Mouse (Mus musculus) urinary bladder, adult 2 months (tissue): Measurements from ENCODE around the gene Lyg2. TPM values are rescaled to one million over a fixed set of nuclear protein-coding genes. Genes with fewer than 3 reads are reported as not detected.

Experiments used
- DNase-seq: peaks from one replicate; pipeline ENCODE4 v3.0.0; 2022; ENCODE audit warnings: low spot score
- polyA plus RNA-seq: library from polyadenylated mRNA; depleted of rRNA; stranded (reverse); fragments of >200 nt; gene quantifications from 2 replicates; pipeline ENCODE4 v1.2.3, GENCODE M21; 2012; rRNA removed

Gene Lyg2
- polyA plus RNA-seq, 1 experiment, result not detected

DNA sequence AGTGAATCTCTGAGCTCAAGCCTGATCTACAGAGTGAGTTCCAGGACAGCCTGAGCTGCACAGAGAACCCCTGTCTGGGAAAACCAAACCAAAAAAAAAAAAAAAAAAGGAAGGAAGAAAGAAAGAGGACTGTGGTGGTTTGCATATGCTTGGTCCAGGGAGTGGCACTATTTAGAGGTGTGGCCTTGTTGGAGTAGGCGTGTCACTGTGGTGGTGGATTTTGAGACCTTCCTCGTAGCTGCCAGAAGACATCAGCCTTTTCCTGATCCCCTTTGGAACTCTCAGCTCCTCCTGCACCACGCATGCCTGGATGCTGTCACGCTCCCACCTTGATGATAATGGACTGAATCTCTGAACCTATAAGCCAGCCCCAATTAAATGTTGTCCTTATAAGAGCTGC, 32.9 kb downstream of the Lyg2 start:
- DNase-seq, result no peak

GRCm38 (mm10) chr1:37877736-37878460, 38.4 kb downstream of the Lyg2 start:
- no peak for DNase-seq

DNA sequence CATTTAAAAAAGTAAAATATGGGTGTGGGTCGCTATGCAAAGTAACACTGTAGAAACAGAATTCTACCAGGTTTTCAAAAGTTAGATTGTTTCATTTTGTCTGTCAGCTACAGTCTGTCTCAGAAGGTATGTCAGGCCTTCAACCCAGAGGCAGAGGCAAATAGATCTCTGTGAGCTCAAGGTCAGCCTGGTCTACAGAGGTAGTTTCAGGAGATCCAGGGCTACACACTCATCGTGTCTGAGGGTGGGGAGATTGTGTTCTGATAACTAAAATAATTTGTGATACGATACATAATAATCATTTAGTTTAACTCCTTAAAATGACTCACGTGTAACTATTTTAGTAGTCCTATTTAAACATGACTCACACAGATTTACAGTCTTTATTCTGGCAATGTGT, 43.1 kb downstream of the Lyg2 start:
- no peak for DNase-seq

- peak; percentile 42 for DNase-seq
Measured at GRCm38 (mm10) chr1:37872131-37873067, 43.9 kb downstream of the Lyg2 start.

DNA sequence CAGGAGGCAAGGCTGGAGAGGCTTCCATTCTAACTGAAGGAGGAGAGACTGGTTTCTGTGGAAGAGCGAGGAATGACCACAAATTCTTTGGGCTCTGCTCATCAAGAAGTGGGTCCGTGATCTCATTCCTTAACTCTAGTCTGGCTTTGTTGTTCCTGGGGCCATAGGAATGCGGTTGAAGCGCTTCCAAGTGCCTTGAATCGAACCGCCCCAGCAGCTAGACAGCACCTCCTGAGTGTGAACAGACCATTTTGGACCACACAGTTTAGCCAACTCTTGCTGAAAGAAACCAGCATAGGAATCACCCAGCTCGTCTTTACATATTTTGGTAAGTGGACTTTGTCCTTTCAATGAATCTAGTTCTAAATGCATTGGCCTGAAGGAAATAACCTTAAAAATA, 44.6 kb downstream of the Lyg2 start, which contains the start of gene Lipt1:
TSS of gene Lipt1 (plus strand) at position 35 of the 400 bp plus-strand sequence.
- no peak for DNase-seq

GRCm38 (mm10) chr1:37869362-37869761, 46.9 kb downstream of the Lyg2 start:
- DNase-seq, result no peak

- no peak for DNase-seq
Measured at GRCm38 (mm10) chr1:37868640-37869039, 47.7 kb downstream of the Lyg2 start.

- no peak for DNase-seq
Measured at GRCm38 (mm10) chr1:37867684-37868322, 48.5 kb downstream of the Lyg2 start.

DNA sequence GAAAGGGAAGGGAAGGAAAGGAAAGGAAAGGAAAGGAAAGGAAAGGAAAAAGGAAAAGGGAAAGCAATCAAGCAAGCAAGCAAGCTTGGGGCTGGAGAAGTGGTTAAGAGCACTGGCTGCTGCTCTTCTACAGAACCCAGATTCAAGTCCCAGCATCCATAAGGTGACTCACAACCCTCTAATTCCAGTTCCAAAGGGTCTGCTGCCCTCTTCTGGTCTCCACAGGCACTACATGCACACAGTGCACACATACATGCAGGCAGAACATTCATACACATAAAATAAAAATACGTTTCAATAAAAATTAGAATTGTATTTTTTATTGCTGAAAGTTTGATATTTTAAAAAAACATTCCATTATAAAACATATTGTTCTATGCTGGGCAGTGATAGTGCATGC, 49.2 kb downstream of the Lyg2 start:
- DNase-seq, result no peak

DNA sequence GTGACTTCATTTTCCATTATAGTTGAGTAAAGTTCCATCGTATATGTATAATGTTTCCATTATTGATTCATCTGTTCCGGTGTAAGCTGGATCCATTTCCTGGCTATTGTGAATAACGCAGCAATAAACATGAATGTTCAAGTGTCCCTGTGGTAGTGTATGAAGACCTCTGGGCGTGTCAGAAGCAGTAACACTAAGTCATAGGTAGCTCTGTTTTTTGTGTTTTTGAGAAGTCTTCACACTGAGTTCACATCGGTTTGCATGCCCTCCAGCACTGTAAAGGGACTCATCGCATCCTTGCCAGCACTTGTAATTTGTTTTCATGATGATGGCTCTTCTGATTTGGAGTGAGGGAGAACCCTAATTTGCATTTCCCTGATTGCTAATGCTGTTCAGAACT, 50.0 kb downstream of the Lyg2 start, which contains the start of gene Tsga10:
TSS of gene Tsga10 (minus strand) at position 144 of the 400 bp plus-strand sequence.
- no peak for DNase-seq

GRCm38 (mm10) chr1:37865401-37866215, 50.7 kb downstream of the Lyg2 start:
- no peak for DNase-seq

DNA sequence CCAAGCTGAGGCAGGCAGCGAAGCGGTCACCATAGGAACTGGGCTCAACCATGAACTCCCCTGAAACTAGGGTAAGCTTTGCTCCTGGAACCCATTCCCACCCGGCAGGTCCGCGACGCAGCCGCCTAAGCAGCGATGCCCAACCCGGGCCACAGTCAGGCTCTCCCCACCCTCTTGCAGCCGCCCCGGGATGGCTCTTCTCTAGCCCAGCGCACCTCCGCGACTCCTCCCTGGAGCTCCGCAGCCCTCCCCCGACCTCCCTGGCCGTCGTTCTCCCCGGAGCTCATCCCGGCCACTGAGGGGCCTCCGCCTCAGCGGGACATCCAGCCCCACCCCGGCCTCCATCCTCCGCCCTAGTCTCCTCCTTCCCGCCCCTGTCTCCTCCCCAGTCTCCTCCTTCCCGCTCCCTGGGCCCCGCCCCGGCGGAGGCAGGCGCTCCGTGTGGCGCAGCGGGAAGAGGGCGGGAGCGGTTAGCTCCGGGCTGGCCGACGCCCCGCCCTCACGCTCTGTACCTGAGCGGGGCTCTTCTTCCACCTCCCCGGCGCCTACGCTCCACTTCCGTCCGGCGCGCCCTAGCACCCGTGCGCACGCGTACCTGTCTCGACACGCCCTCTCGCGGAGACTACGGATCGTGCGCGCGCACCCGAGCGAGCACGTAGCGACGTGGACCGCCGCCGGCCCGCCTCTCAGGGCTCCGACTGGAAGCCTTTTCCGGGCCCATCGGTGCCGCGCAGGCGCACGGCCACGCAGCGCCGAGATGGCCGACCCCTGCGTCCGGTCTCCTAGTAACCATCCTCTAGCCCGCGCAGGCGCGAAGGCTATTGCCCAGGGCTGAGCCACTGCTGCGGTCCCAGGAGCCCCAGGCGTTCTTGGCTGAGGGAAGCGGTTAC, 51.5 kb downstream of the Lyg2 start:
- DNase-seq, result peak; percentile 96

Other genes with a start within 250 kb of the Lyg2 start
- 3.7 and 4.0 TPM in 2 replicates for gene 2010300C02Rik, start 196.4 kb downstream of the Lyg2 start, polyA plus RNA-seq
- 4.6 TPM in 2 replicates for gene Tsga10, start 50.1 kb downstream of the Lyg2 start, polyA plus RNA-seq
- gene Lipt1, start 44.8 kb downstream of the Lyg2 start, polyA plus RNA-seq, result 6.5 and 6.6 TPM in 2 replicates
- gene Mitd1, start 26.1 kb downstream of the Lyg2 start, polyA plus RNA-seq, result 24.1 and 28.6 TPM in 2 replicates
- gene Mrpl30, start 26.0 kb downstream of the Lyg2 start, polyA plus RNA-seq, result 125 and 139 TPM in 2 replicates
- gene Lyg1, start 41.3 kb upstream of the Lyg2 start, polyA plus RNA-seq, result not detected in 2 replicates
- gene Txndc9, start 81.4 kb upstream of the Lyg2 start, polyA plus RNA-seq, result 54.7 and 55.7 TPM in 2 replicates
- gene Eif5b, start 81.5 kb upstream of the Lyg2 start, polyA plus RNA-seq, result 26.0 and 35.1 TPM in 2 replicates
- 19.1 and 21.3 TPM in 2 replicates for gene Rev1, start 213.3 kb upstream of the Lyg2 start, polyA plus RNA-seq